Mouse (Mus musculus): Measurements from ENCODE around the gene Plekhg1.

The Plekhg1 gene

GRCm38 (mm10) chr10:3743069-3743468 is 2.9 kb downstream of the Plekhg1 start:
- no peak for DNase-seq (ENCODE audit: low read depth)

- no peak for DNase-seq (ENCODE audit: low read depth)
These were observed 3.7 kb downstream of the Plekhg1 start for GRCm38 (mm10) chr10:3743826-3744225.

GRCm38 (mm10) chr10:3746794-3747518 is 6.8 kb downstream of the Plekhg1 start:
- no peak for DNase-seq (ENCODE audit: low read depth)

- no peak for DNase-seq (ENCODE audit: low read depth)
These were observed 9.4 kb downstream of the Plekhg1 start for GRCm38 (mm10) chr10:3749580-3749979.

GRCm38 (mm10) chr10:3761992-3762391 is 21.8 kb downstream of the Plekhg1 start:
- no peak for DNase-seq (ENCODE audit: low read depth)

- DNase-seq (ENCODE audit: low read depth): no peak
These were observed 23.0 kb downstream of the Plekhg1 start for GRCm38 (mm10) chr10:3763199-3763598.

- DNase-seq (ENCODE audit: low read depth): no peak
These were observed 29.0 kb downstream of the Plekhg1 start for GRCm38 (mm10) chr10:3769131-3769530.

- no peak for DNase-seq (ENCODE audit: low read depth)
These were observed 34.2 kb downstream of the Plekhg1 start for GRCm38 (mm10) chr10:3774330-3774729.

GRCm38 (mm10) chr10:3776761-3777160 is 36.6 kb downstream of the Plekhg1 start:
- no peak for DNase-seq (ENCODE audit: low read depth)

GRCm38 (mm10) chr10:3785362-3785761 is 45.2 kb downstream of the Plekhg1 start:
- no peak for DNase-seq (ENCODE audit: low read depth)

GRCm38 (mm10) chr10:3786531-3786930 is 46.4 kb downstream of the Plekhg1 start:
- DNase-seq (ENCODE audit: low read depth): no peak

GRCm38 (mm10) chr10:3787006-3787405 is 46.8 kb downstream of the Plekhg1 start:
- no peak for DNase-seq (ENCODE audit: low read depth)

GRCm38 (mm10) chr10:3793825-3794224 is 53.7 kb downstream of the Plekhg1 start:
- DNase-seq (ENCODE audit: low read depth): no peak

- no peak for DNase-seq (ENCODE audit: low read depth)
These were observed 59.3 kb downstream of the Plekhg1 start for GRCm38 (mm10) chr10:3799455-3799854.

GRCm38 (mm10) chr10:3801254-3801653 is 61.1 kb downstream of the Plekhg1 start:
- DNase-seq (ENCODE audit: low read depth): no peak

GRCm38 (mm10) chr10:3805334-3805733 is 65.2 kb downstream of the Plekhg1 start:
- DNase-seq (ENCODE audit: low read depth): no peak

- no peak for DNase-seq (ENCODE audit: low read depth)
These were observed 67.8 kb downstream of the Plekhg1 start for GRCm38 (mm10) chr10:3807980-3808379.

GRCm38 (mm10) chr10:3810476-3811273 is 70.5 kb downstream of the Plekhg1 start:
- DNase-seq (ENCODE audit: low read depth): no peak

- DNase-seq (ENCODE audit: low read depth): no peak
These were observed 79.0 kb downstream of the Plekhg1 start for GRCm38 (mm10) chr10:3818940-3819701.

- no peak for DNase-seq (ENCODE audit: low read depth)
These were observed 83.7 kb downstream of the Plekhg1 start for GRCm38 (mm10) chr10:3823826-3824225.

- DNase-seq (ENCODE audit: low read depth): no peak
These were observed 85.9 kb downstream of the Plekhg1 start for GRCm38 (mm10) chr10:3826043-3826442.

- no peak for DNase-seq (ENCODE audit: low read depth)
These were observed 87.2 kb downstream of the Plekhg1 start for GRCm38 (mm10) chr10:3827368-3827767.

- DNase-seq (ENCODE audit: low read depth): no peak
These were observed 89.3 kb downstream of the Plekhg1 start for GRCm38 (mm10) chr10:3829472-3829871.
